Comparison of ENCODE assay signal across 27 mouse cellular contexts in genomic region chr6:35502904-35503303, GRCm38 (mm10). TPM values are rescaled to one million over a fixed set of nuclear protein-coding genes. Genes with fewer than 3 reads are reported as not detected.
DNase-seq lines count a peak whose midpoint lies in the region; TF ChIP-seq lines count a peak whose summit lies in the region.
"Had no signal": no experiment of that assay in that cellular context is flagged by ENCODE, and none has a peak within 500 bp of the region (broad histone marks: within the 10 kb centered on the region; RNA-seq: fewer than 3 reads in every experiment).

No protein-coding gene starts in this region.

- no peaks in the 10 kb centered on the region for H3K79me2 ChIP-seq in C2C12 (ENCODE audit: control insufficient read depth, insufficient read depth)

- no peaks in the 10 kb centered on the region for H3K79me3 ChIP-seq in C2C12 (ENCODE audit: low read depth)

- no peak overlapping the region for H3ac ChIP-seq in C2C12 (ENCODE audit: control insufficient read depth, insufficient read length, low read depth)

- no peak overlapping the region for H3K4me3 ChIP-seq in C2C12 (ENCODE audit: insufficient read depth, poor library complexity, severe bottlenecking)
- H3K4me3 ChIP-seq: gastrocnemius, adult 2 months; heart, adult 2 months; hindbrain, embryonic 10.5 days; hindbrain, embryonic 15.5 days; liver, embryonic 12.5 days; megakaryocyte, embryonic 14.5 days; midbrain, embryonic 12.5 days; myocyte; neural tube, embryonic 12.5 days had no signal

- peaks cover 11% of the 10 kb centered on the region for H3K36me3 ChIP-seq in C2C12 (ENCODE audit: control insufficient read depth, insufficient read depth)
- H3K36me3 ChIP-seq: hindbrain, embryonic 15.5 days; midbrain, embryonic 12.5 days; neural tube, embryonic 12.5 days had no signal

- DNase-seq in adrenal gland, postnatal 36 days: peak; percentile 6 to 19
- DNase-seq in adrenal gland, postnatal 14 days: no peak
- DNase-seq in left cerebral cortex, adult 18-20 months (ENCODE audit: low spot score in 2 of 2): peak; percentile 32 to 55
- DNase-seq in left cerebral cortex, postnatal 10 days (ENCODE audit: extremely low spot score in 1 of 2, low spot score in 2 of 2): no peak
- peak; percentile 48 for DNase-seq in adipocyte (ENCODE audit: low spot score)
- DNase-seq in layer of hippocampus, adult 9-11 months: no peak
- no peak for DNase-seq in gastrocnemius, adult 8-10 months (ENCODE audit: low spot score in 2 of 2)
- DNase-seq: adrenal gland, postnatal 25 days; cerebellum, adult 8-10 months; cerebellum, postnatal 36 days; gastrocnemius, adult 2 months; heart, adult 2 months; heart, postnatal 14 days; kidney, adult 11 months; kidney, postnatal 14 days; lung, adult 18-20 months; lung, postnatal 4 days; thymus, postnatal 14 days had no signal

- TF ChIP-seq CTCF in C2C12 (IDR thresholded peaks at IDR 0.05; ENCODE audit: control insufficient read depth, insufficient read depth, insufficient read length): no peak

- no peaks in the 10 kb centered on the region for H3K27me3 ChIP-seq in C2C12 (ENCODE audit: control insufficient read depth, insufficient read depth, insufficient read length)
- H3K27me3 ChIP-seq: hindbrain, embryonic 15.5 days; liver, embryonic 12.5 days; megakaryocyte, embryonic 14.5 days; midbrain, embryonic 12.5 days; neural tube, embryonic 12.5 days; Patski had no signal

- intact Hi-C loops in left cerebral cortex, postnatal 10 days (cut with DNase I): no loop called here

TF ChIP-seq in C2C12, 6 proteins besides CTCF, POLR2A, EP300 and RAD21:
- no peak for TF ChIP-seq FOSL1 (IDR thresholded peaks at IDR 0.05; ENCODE audit: insufficient read depth, low read length, poor library complexity, severe bottlenecking)
- peak; percentile 12 for TF ChIP-seq CEBPB (IDR thresholded peaks at IDR 0.05; ENCODE audit: low read depth)
- TF ChIP-seq USF1 (IDR thresholded peaks at IDR 0.05; ENCODE audit: low read depth): no peak

RNA-seq across cellular contexts. Expression of gene Mtpn, which starts 36.8 kb away (rescaled TPM):
- 100 to 1,000 TPM; 115 to 130 TPM for total RNA-seq in adrenal gland, postnatal 36 days (2021)
- 95.9 and 110 TPM in 2 replicates for total RNA-seq in adrenal gland, postnatal 14 days (2021)
- total RNA-seq in left cerebral cortex, adult 18-20 months (2021): 100 to 1,000 TPM; 283 to 288 TPM
- total RNA-seq in left cerebral cortex, postnatal 10 days (2021): 100 to 1,000 TPM; 370 to 380 TPM
- 58.4 TPM for polyA plus RNA-seq in C2C12 (2012; fragmentation: generic; extraction: Trizol)
- total RNA-seq in gastrocnemius, adult 8-10 months (2022): 10 to 100 TPM; 16.1 to 26.0 (median 18.3) TPM

Comparison
In these comparisons a context has a peak if more than half of its experiments do, and no peak if none do; other contexts are left out.
1. DNase-seq: peak in adrenal gland, postnatal 36 days (2 of 2), left cerebral cortex, adult 18-20 months (2 of 2) and adipocyte (single experiment); none in adrenal gland, postnatal 14 days (single experiment), left cerebral cortex, postnatal 10 days (0 of 2), layer of hippocampus, adult 9-11 months (single experiment) and gastrocnemius, adult 8-10 months (0 of 2).